Mouse (Mus musculus): ENCODE results near the gene Nthl1. TPM values are rescaled to one million over a fixed set of nuclear protein-coding genes. Genes with fewer than 3 reads are reported as not detected.

The Nthl1 gene
- polyA plus RNA-seq, 1 experiment from 2014 or later, result 9.6 TPM

GRCm38 (mm10) chr17:24644875-24645721 lies 12.6 kb downstream of the Nthl1 start:
- H3K4me1 ChIP-seq (ENCODE audit: control insufficient read depth, insufficient read depth, low read depth, low read length), result peaks cover 8% of the 10 kb centered on the region
- H3K9ac ChIP-seq (ENCODE audit: low read depth, low read length), result no peak overlapping the region
- no peaks in the 10 kb centered on the region for H3K27me3 ChIP-seq (replicated peaks; ENCODE audit: control insufficient read depth, insufficient read depth, low read length)
- peaks cover 3% of the 10 kb centered on the region; the same call in 1 of the 2 replicates for H3K36me3 ChIP-seq (ENCODE audit: control insufficient read depth, insufficient read depth, low read length)
- no peak overlapping the region for H3K4me2 ChIP-seq (ENCODE audit: low read length)
- WGBS, result 85% methylated on average over 9 of the region's 9 CpGs
- H3K27ac ChIP-seq (ENCODE audit: low read depth, low read length), result peak overlapping the region; percentile 59; the same call in 1 of the 2 replicates
- no peak for ATAC-seq
- H3K9me3 ChIP-seq (ENCODE audit: control insufficient read depth, low read length), result no peaks in the 10 kb centered on the region
- H3K4me3 ChIP-seq (ENCODE audit: low read length), result no peak overlapping the region

GRCm38 (mm10) chr17:24645916-24646315 lies 13.4 kb downstream of the Nthl1 start:
- H3K36me3 ChIP-seq (ENCODE audit: control insufficient read depth, insufficient read depth, low read length), result peaks cover 3% of the 10 kb centered on the region; the same call in 1 of the 2 replicates
- H3K27ac ChIP-seq (ENCODE audit: low read depth, low read length), result no peak overlapping the region
- no peak overlapping the region for H3K4me2 ChIP-seq (ENCODE audit: low read length)
- WGBS, result 80% methylated on average over 3 of the region's 3 CpGs
- H3K27me3 ChIP-seq (replicated peaks; ENCODE audit: control insufficient read depth, insufficient read depth, low read length), result no peaks in the 10 kb centered on the region
- H3K9me3 ChIP-seq (ENCODE audit: control insufficient read depth, low read length), result no peaks in the 10 kb centered on the region
- ATAC-seq, result no peak
- H3K4me1 ChIP-seq (ENCODE audit: control insufficient read depth, insufficient read depth, low read depth, low read length), result peaks cover 13% of the 10 kb centered on the region
- H3K9ac ChIP-seq (ENCODE audit: low read depth, low read length), result no peak overlapping the region
- no peak overlapping the region for H3K4me3 ChIP-seq (ENCODE audit: low read length)

GRCm38 (mm10) chr17:24646381-24646780 lies 13.9 kb downstream of the Nthl1 start:
- H3K9me3 ChIP-seq (ENCODE audit: control insufficient read depth, low read length), result no peaks in the 10 kb centered on the region
- H3K4me1 ChIP-seq (ENCODE audit: control insufficient read depth, insufficient read depth, low read depth, low read length), result peaks cover 13% of the 10 kb centered on the region
- H3K36me3 ChIP-seq (ENCODE audit: control insufficient read depth, insufficient read depth, low read length), result peaks cover 3% of the 10 kb centered on the region; the same call in 1 of the 2 replicates
- H3K4me2 ChIP-seq (ENCODE audit: low read length), result no peak overlapping the region
- WGBS, result 88% methylated on average over 4 of the region's 4 CpGs
- ATAC-seq, result no peak
- H3K27me3 ChIP-seq (replicated peaks; ENCODE audit: control insufficient read depth, insufficient read depth, low read length), result no peaks in the 10 kb centered on the region
- no peak overlapping the region for H3K27ac ChIP-seq (ENCODE audit: low read depth, low read length)
- no peak overlapping the region for H3K4me3 ChIP-seq (ENCODE audit: low read length)
- no peak overlapping the region for H3K9ac ChIP-seq (ENCODE audit: low read depth, low read length)

- no peak overlapping the region; the same call in 1 of the 2 replicates for H3K9ac ChIP-seq (ENCODE audit: low read depth, low read length)
These were observed 15.0 kb downstream of the Nthl1 start for GRCm38 (mm10) chr17:24647493-24647892.

GRCm38 (mm10) chr17:24648731-24649377 lies 16.4 kb downstream of the Nthl1 start:
- Histone ChIP-seq H3K4me1 (ENCODE audit: control insufficient read depth, insufficient read depth, low read depth, low read length) (peaks cover 14% of the 10 kb centered on the region), H3K9ac (ENCODE audit: low read depth, low read length) (peak overlapping the region; percentile 94), H3K4me3 (ENCODE audit: low read length) (peak overlapping the region; percentile 84), H3K9me3 (ENCODE audit: control insufficient read depth, low read length) (no peaks in the 10 kb centered on the region), H3K36me3 (ENCODE audit: control insufficient read depth, insufficient read depth, low read length) (no peaks in the 10 kb centered on the region), H3K27ac (ENCODE audit: low read depth, low read length) (no peak overlapping the region), H3K4me2 (ENCODE audit: low read length) (peak overlapping the region; percentile 93), H3K27me3 (replicated peaks; ENCODE audit: control insufficient read depth, insufficient read depth, low read length) (no peaks in the 10 kb centered on the region)
- WGBS, result 70% methylated on average over 10 of the region's 10 CpGs
- no peak for ATAC-seq

More at GRCm38 (mm10) chr17:24647493-24647892, 15.0 kb downstream of the Nthl1 start:
- 76% methylated on average over 10 of the region's 11 CpGs for WGBS
- H3K27me3 ChIP-seq (replicated peaks; ENCODE audit: control insufficient read depth, insufficient read depth, low read length), result no peaks in the 10 kb centered on the region
- no peaks in the 10 kb centered on the region for H3K36me3 ChIP-seq (ENCODE audit: control insufficient read depth, insufficient read depth, low read length)
- ATAC-seq, result no peak
- peak overlapping the region; percentile 9 for H3K4me2 ChIP-seq (ENCODE audit: low read length)
- no peaks in the 10 kb centered on the region for H3K9me3 ChIP-seq (ENCODE audit: control insufficient read depth, low read length)
- H3K4me1 ChIP-seq (ENCODE audit: control insufficient read depth, insufficient read depth, low read depth, low read length), result peaks cover 13% of the 10 kb centered on the region
- 0 out of 2 replicates have a peak overlapping the region, but pooled peaks have one; percentile 11 for H3K4me3 ChIP-seq (ENCODE audit: low read length)
- H3K27ac ChIP-seq (ENCODE audit: low read depth, low read length), result no peak overlapping the region; the same call in 1 of the 2 replicates

GRCm38 (mm10) chr17:24649581-24650069 lies 17.1 kb downstream of the Nthl1 start:
- H3K4me3 ChIP-seq (ENCODE audit: low read length), result peak overlapping the region; percentile 84
- no peaks in the 10 kb centered on the region for H3K36me3 ChIP-seq (ENCODE audit: control insufficient read depth, insufficient read depth, low read length)
- H3K4me2 ChIP-seq (ENCODE audit: low read length), result peak overlapping the region; percentile 93
- peak overlapping the region; percentile 94 for H3K9ac ChIP-seq (ENCODE audit: low read depth, low read length)
- 2% methylated on average over 16 of the region's 35 CpGs for WGBS
- peak overlapping the region; percentile 82 for H3K27ac ChIP-seq (ENCODE audit: low read depth, low read length)
- H3K4me1 ChIP-seq (ENCODE audit: control insufficient read depth, insufficient read depth, low read depth, low read length), result peaks cover 15% of the 10 kb centered on the region
- H3K27me3 ChIP-seq (replicated peaks; ENCODE audit: control insufficient read depth, insufficient read depth, low read length), result no peaks in the 10 kb centered on the region
- no peaks in the 10 kb centered on the region for H3K9me3 ChIP-seq (ENCODE audit: control insufficient read depth, low read length)
- ATAC-seq, result peak; percentile 71

- Histone ChIP-seq H3K4me1 (ENCODE audit: control insufficient read depth, insufficient read depth, low read depth, low read length) (peaks cover 15% of the 10 kb centered on the region), H3K4me3 (ENCODE audit: low read length) (peak within 1 kb of the TSS; percentile 84), H3K4me2 (ENCODE audit: low read length) (peak within 1 kb of the TSS; percentile 93), H3K27me3 (replicated peaks; ENCODE audit: control insufficient read depth, insufficient read depth, low read length) (no peaks in the 10 kb centered on the region), H3K27ac (ENCODE audit: low read depth, low read length) (peak within 1 kb of the TSS; percentile 82), H3K9ac (ENCODE audit: low read depth, low read length) (peak within 1 kb of the TSS; percentile 94), H3K36me3 (ENCODE audit: control insufficient read depth, insufficient read depth, low read length) (no peaks in the 10 kb centered on the region), H3K9me3 (ENCODE audit: control insufficient read depth, low read length) (no peaks in the 10 kb centered on the region)
- peak; percentile 79 for ATAC-seq
- 3% methylated on average over 32 of the region's 41 CpGs for WGBS
These were observed 17.7 kb downstream of the Nthl1 start, which contains the start of gene Slc9a3r2 for GRCm38 (mm10) chr17:24650070-24650616. Gene Slc9a3r2, minus strand, starts transcription at chr17:24650327.

GRCm38 (mm10) chr17:24650766-24651165 lies 18.3 kb downstream of the Nthl1 start:
- whole genome bisulfite sequencing, result 66% methylated on average over 4 of the region's 4 CpGs
- peak overlapping the region; percentile 93 for H3K4me2 ChIP-seq (ENCODE audit: low read length)
- no peaks in the 10 kb centered on the region for H3K36me3 ChIP-seq (ENCODE audit: control insufficient read depth, insufficient read depth, low read length)
- H3K9ac ChIP-seq (ENCODE audit: low read depth, low read length), result no peak overlapping the region
- no peaks in the 10 kb centered on the region for H3K27me3 ChIP-seq (replicated peaks; ENCODE audit: control insufficient read depth, insufficient read depth, low read length)
- no peaks in the 10 kb centered on the region for H3K9me3 ChIP-seq (ENCODE audit: control insufficient read depth, low read length)
- H3K4me3 ChIP-seq (ENCODE audit: low read length), result peak overlapping the region; percentile 84
- H3K27ac ChIP-seq (ENCODE audit: low read depth, low read length), result peak overlapping the region; percentile 7; the same call in 1 of the 2 replicates
- H3K4me1 ChIP-seq (ENCODE audit: control insufficient read depth, insufficient read depth, low read depth, low read length), result peaks cover 15% of the 10 kb centered on the region
- ATAC-seq, result no peak
